Mouse (Mus musculus): Measurements from ENCODE around the gene Wwp2. TPM values are rescaled to one million over a fixed set of nuclear protein-coding genes. Genes with fewer than 3 reads are reported as not detected.

The Wwp2 gene
- polyA plus RNA-seq, 1 experiment from 2014 or later, result 41.6 TPM

GRCm38 (mm10) chr8:107504239-107504985 is 68.2 kb downstream of the Wwp2 start:
- ATAC-seq, result no peak
- Histone ChIP-seq H3K4me3 (ENCODE audit: low read length) (no peak overlapping the region), H3K36me3 (ENCODE audit: control insufficient read depth, insufficient read depth, low read length) (no peaks in the 10 kb centered on the region), H3K4me2 (ENCODE audit: low read depth, low read length) (no peak overlapping the region), H3K4me1 (ENCODE audit: control insufficient read depth, insufficient read depth, low read length) (peaks cover 16% of the 10 kb centered on the region), H3K9me3 (ENCODE audit: control insufficient read depth, low read length) (no peaks in the 10 kb centered on the region), H3K9ac (ENCODE audit: low read depth, low read length) (no peak overlapping the region), H3K27ac (ENCODE audit: low read length) (no peak overlapping the region), H3K27me3 (replicated peaks; ENCODE audit: control insufficient read depth, insufficient read depth, low read length) (no peaks in the 10 kb centered on the region)
- WGBS, result 70% methylated on average over 13 of the region's 13 CpGs

- H3K9ac ChIP-seq (ENCODE audit: low read depth, low read length), result no peak overlapping the region
- H3K9me3 ChIP-seq (ENCODE audit: control insufficient read depth, low read length), result no peaks in the 10 kb centered on the region
- H3K4me3 ChIP-seq (ENCODE audit: low read length), result no peak overlapping the region
- no peaks in the 10 kb centered on the region for H3K27me3 ChIP-seq (replicated peaks; ENCODE audit: control insufficient read depth, insufficient read depth, low read length)
- no peak overlapping the region for H3K27ac ChIP-seq (ENCODE audit: low read length)
- 81% methylated on average over 4 of the region's 4 CpGs for WGBS
- no peaks in the 10 kb centered on the region for H3K36me3 ChIP-seq (ENCODE audit: control insufficient read depth, insufficient read depth, low read length)
- H3K4me2 ChIP-seq (ENCODE audit: low read depth, low read length), result no peak overlapping the region
- ATAC-seq, result no peak
- peaks cover 16% of the 10 kb centered on the region for H3K4me1 ChIP-seq (ENCODE audit: control insufficient read depth, insufficient read depth, low read length)
Measured at GRCm38 (mm10) chr8:107505271-107505670, 69.1 kb downstream of the Wwp2 start.

GRCm38 (mm10) chr8:107507019-107507418 is 70.9 kb downstream of the Wwp2 start:
- H3K27me3 ChIP-seq (replicated peaks; ENCODE audit: control insufficient read depth, insufficient read depth, low read length), result no peaks in the 10 kb centered on the region
- no peak overlapping the region for H3K4me2 ChIP-seq (ENCODE audit: low read depth, low read length)
- H3K27ac ChIP-seq (ENCODE audit: low read length), result no peak overlapping the region
- no peak overlapping the region for H3K9ac ChIP-seq (ENCODE audit: low read depth, low read length)
- ATAC-seq, result no peak
- H3K36me3 ChIP-seq (ENCODE audit: control insufficient read depth, insufficient read depth, low read length), result no peaks in the 10 kb centered on the region
- peaks cover 16% of the 10 kb centered on the region for H3K4me1 ChIP-seq (ENCODE audit: control insufficient read depth, insufficient read depth, low read length)
- 96% methylated on average over 1 of the region's 1 CpGs for WGBS
- H3K4me3 ChIP-seq (ENCODE audit: low read length), result no peak overlapping the region
- H3K9me3 ChIP-seq (ENCODE audit: control insufficient read depth, low read length), result no peaks in the 10 kb centered on the region

- ATAC-seq, result no peak
- Histone ChIP-seq H3K36me3 (ENCODE audit: control insufficient read depth, insufficient read depth, low read length) (no peaks in the 10 kb centered on the region), H3K4me3 (ENCODE audit: low read length) (no peak overlapping the region), H3K9ac (ENCODE audit: low read depth, low read length) (no peak overlapping the region), H3K4me2 (ENCODE audit: low read depth, low read length) (no peak overlapping the region), H3K4me1 (ENCODE audit: control insufficient read depth, insufficient read depth, low read length) (no peaks in the 10 kb centered on the region), H3K27ac (ENCODE audit: low read length) (no peak overlapping the region), H3K9me3 (ENCODE audit: control insufficient read depth, low read length) (no peaks in the 10 kb centered on the region), H3K27me3 (replicated peaks; ENCODE audit: control insufficient read depth, insufficient read depth, low read length) (no peaks in the 10 kb centered on the region)
- WGBS, result 87% methylated on average over 5 of the region's 5 CpGs
Measured at GRCm38 (mm10) chr8:107510204-107510603, 74.0 kb downstream of the Wwp2 start.

DNA sequence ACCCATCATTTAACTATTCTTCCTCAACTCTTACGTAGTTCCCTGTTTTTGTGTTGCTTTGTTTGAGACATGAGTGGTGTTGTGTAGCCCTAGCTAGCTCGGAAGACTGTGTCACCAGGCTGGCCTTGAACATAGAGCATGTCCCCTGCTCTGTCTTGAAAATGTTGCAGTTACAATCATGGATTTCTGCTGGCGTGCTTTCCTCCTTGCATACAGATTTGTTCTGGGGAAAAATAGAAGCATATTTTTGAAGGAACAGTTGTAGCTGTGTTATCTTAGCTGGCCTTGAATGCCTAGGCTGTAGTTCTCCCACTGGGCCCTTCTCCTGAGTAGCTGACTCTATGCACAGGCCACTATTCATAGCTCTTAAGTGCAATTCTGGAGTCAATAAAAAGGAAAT is 74.6 kb downstream of the Wwp2 start:
- no peaks in the 10 kb centered on the region for H3K4me1 ChIP-seq (ENCODE audit: control insufficient read depth, insufficient read depth, low read length)
- ATAC-seq, result no peak
- no peaks in the 10 kb centered on the region for H3K27me3 ChIP-seq (replicated peaks; ENCODE audit: control insufficient read depth, insufficient read depth, low read length)
- no peak overlapping the region for H3K4me2 ChIP-seq (ENCODE audit: low read depth, low read length)
- no peaks in the 10 kb centered on the region for H3K36me3 ChIP-seq (ENCODE audit: control insufficient read depth, insufficient read depth, low read length)
- no peaks in the 10 kb centered on the region for H3K9me3 ChIP-seq (ENCODE audit: control insufficient read depth, low read length)
- no peak overlapping the region for H3K27ac ChIP-seq (ENCODE audit: low read length)
- no peak overlapping the region for H3K9ac ChIP-seq (ENCODE audit: low read depth, low read length)
- H3K4me3 ChIP-seq (ENCODE audit: low read length), result no peak overlapping the region
- WGBS, result 89% methylated on average over 3 of the region's 3 CpGs

- Histone ChIP-seq H3K27ac (ENCODE audit: low read length) (no peak overlapping the region), H3K4me3 (ENCODE audit: low read length) (no peak overlapping the region), H3K36me3 (ENCODE audit: control insufficient read depth, insufficient read depth, low read length) (0 out of 2 replicates have a peak, but pooled peaks cover 4% of the 10 kb centered on the region), H3K27me3 (replicated peaks; ENCODE audit: control insufficient read depth, insufficient read depth, low read length) (no peaks in the 10 kb centered on the region), H3K4me1 (ENCODE audit: control insufficient read depth, insufficient read depth, low read length) (no peaks in the 10 kb centered on the region), H3K9ac (ENCODE audit: low read depth, low read length) (no peak overlapping the region), H3K9me3 (ENCODE audit: control insufficient read depth, low read length) (no peaks in the 10 kb centered on the region), H3K4me2 (ENCODE audit: low read depth, low read length) (no peak overlapping the region)
- no peak for ATAC-seq
- WGBS, result 86% methylated on average over 2 of the region's 2 CpGs
Measured at GRCm38 (mm10) chr8:107513249-107513648, 77.1 kb downstream of the Wwp2 start.

DNA sequence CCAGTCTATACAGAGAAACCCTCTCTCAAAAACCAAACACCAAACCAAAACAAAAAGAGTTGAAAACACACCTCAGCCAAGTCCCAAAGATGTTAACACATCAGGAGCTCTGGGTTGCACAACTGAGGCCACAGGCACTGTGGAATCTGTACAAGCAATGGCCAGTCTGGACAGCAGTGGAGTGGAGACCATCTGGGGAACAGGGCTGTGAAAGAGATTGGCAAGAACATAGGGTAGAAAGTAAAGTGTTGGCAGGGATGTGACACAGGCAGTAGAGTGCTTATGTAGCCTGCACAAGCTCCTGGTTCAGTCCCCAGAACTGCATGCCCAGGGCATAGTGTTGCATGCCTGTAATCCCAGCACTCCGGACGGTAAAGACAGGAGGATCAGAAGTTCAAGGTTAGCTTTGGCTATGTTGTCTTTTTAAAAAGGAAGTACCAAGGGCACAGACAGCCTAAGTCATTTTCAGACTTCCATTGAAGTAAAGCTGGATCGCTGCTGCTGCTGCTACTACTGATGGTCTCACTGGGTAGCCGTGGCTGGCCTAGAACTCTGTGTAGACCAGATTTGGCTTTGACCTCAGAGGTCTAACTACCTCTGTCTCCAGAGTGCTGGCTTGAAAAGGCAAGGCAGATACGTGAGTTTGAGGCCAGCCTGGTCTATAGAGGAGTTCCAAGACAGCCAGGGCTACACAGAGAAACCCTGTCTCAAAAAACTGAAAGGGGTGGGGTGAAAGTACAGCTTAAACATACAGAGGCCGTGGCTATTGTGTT is 79.0 kb downstream of the Wwp2 start:
- H3K4me2 ChIP-seq (ENCODE audit: low read depth, low read length), result no peak overlapping the region
- no peaks in the 10 kb centered on the region for H3K9me3 ChIP-seq (ENCODE audit: control insufficient read depth, low read length)
- no peak for ATAC-seq
- H3K27me3 ChIP-seq (replicated peaks; ENCODE audit: control insufficient read depth, insufficient read depth, low read length), result no peaks in the 10 kb centered on the region
- no peaks in the 10 kb centered on the region for H3K4me1 ChIP-seq (ENCODE audit: control insufficient read depth, insufficient read depth, low read length)
- 0 out of 2 replicates have a peak, but pooled peaks cover 5% of the 10 kb centered on the region for H3K36me3 ChIP-seq (ENCODE audit: control insufficient read depth, insufficient read depth, low read length)
- H3K27ac ChIP-seq (ENCODE audit: low read length), result no peak overlapping the region
- 87% methylated on average over 6 of the region's 6 CpGs for WGBS
- H3K9ac ChIP-seq (ENCODE audit: low read depth, low read length), result no peak overlapping the region
- H3K4me3 ChIP-seq (ENCODE audit: low read length), result no peak overlapping the region

GRCm38 (mm10) chr8:107518726-107519125 is 82.6 kb downstream of the Wwp2 start:
- Histone ChIP-seq H3K9ac (ENCODE audit: low read depth, low read length) (no peak overlapping the region), H3K4me1 (ENCODE audit: control insufficient read depth, insufficient read depth, low read length) (no peaks in the 10 kb centered on the region), H3K36me3 (ENCODE audit: control insufficient read depth, insufficient read depth, low read length) (0 out of 2 replicates have a peak, but pooled peaks cover 5% of the 10 kb centered on the region), H3K9me3 (ENCODE audit: control insufficient read depth, low read length) (no peaks in the 10 kb centered on the region), H3K4me3 (ENCODE audit: low read length) (no peak overlapping the region), H3K27ac (ENCODE audit: low read length) (no peak overlapping the region), H3K4me2 (ENCODE audit: low read depth, low read length) (no peak overlapping the region), H3K27me3 (replicated peaks; ENCODE audit: control insufficient read depth, insufficient read depth, low read length) (no peaks in the 10 kb centered on the region)
- no peak for ATAC-seq
- 86% methylated on average over 5 of the region's 5 CpGs for WGBS

DNA sequence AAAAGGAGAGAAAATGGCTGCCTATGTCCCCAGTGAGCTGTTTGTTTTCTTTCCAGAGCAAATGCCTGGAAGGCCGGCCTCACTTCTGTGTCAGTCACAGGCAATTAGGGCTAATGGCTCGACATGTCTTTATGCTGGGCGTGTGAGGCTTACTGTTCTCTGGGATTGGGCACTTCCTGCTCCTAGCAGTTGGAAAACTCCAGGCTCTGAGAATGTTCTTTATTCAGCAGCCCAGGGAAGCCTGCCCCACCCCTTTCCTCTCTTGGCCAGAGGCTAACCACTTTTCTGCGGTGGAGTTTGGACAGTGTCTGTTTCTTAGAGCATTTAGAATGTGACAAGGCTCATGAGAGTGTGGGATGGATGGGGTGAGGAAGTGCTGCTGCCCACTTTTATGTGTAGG is 83.7 kb downstream of the Wwp2 start:
- Histone ChIP-seq H3K4me3 (ENCODE audit: low read length) (no peak overlapping the region), H3K36me3 (ENCODE audit: control insufficient read depth, insufficient read depth, low read length) (0 out of 2 replicates have a peak, but pooled peaks cover 5% of the 10 kb centered on the region), H3K9me3 (ENCODE audit: control insufficient read depth, low read length) (no peaks in the 10 kb centered on the region), H3K27me3 (replicated peaks; ENCODE audit: control insufficient read depth, insufficient read depth, low read length) (no peaks in the 10 kb centered on the region), H3K9ac (ENCODE audit: low read depth, low read length) (no peak overlapping the region), H3K27ac (ENCODE audit: low read length) (no peak overlapping the region), H3K4me2 (ENCODE audit: low read depth, low read length) (no peak overlapping the region), H3K4me1 (ENCODE audit: control insufficient read depth, insufficient read depth, low read length) (no peaks in the 10 kb centered on the region)
- 13% methylated on average over 4 of the region's 4 CpGs for WGBS
- peak; percentile 87 for ATAC-seq

All from intestine, embryonic 16.5 days (tissue).